Mouse (Mus musculus) ES-E14 (cell line): ENCODE measurements around the gene Igsf23. TPM values are rescaled to one million over a fixed set of nuclear protein-coding genes. Genes with fewer than 3 reads are reported as not detected.

Source experiments
- DNase-seq: peaks from one replicate; pipeline ENCODE4 v3.0.0-alpha.2; 2013; ENCODE audit warnings: low read depth, low spot score
- H3K27ac ChIP-seq: 2 replicates; pipeline ENCODE4 v1.5.1; 2012; ENCODE audit warnings: low read depth, mild to moderate bottlenecking, low read length, moderate library complexity, mixed read lengths; ENCODE audit not compliant: poor library complexity, insufficient read depth, severe bottlenecking
- H3K36me3 ChIP-seq: 2 replicates; pipeline ENCODE4 v1.6.1; 2012; ENCODE audit warnings: mild to moderate bottlenecking, low read length, moderate library complexity, mixed read lengths; ENCODE audit not compliant: control insufficient read depth, poor library complexity, insufficient read depth, severe bottlenecking
- H3K4me1 ChIP-seq, 2 experiments: fragments of 150-350 bp in 1 of 2; sonication (generic) in 1 of 2; 2 replicates each; pipeline ENCODE4 v1.6.1; 2012; ENCODE audit warnings: low read length in 2 of 2, mild to moderate bottlenecking in 1 of 2, mixed read lengths in 1 of 2; ENCODE audit not compliant: control insufficient read depth in 2 of 2, insufficient read depth in 2 of 2, poor library complexity in 1 of 2
- H3K4me3 ChIP-seq, 2 experiments: fragments of 150-350 bp in 1 of 2; sonication (generic) in 1 of 2; 2 replicates each; pipeline ENCODE4 v1.5.1; 2012; ENCODE audit warnings: low read length in 2 of 2, low read depth in 1 of 2, mild to moderate bottlenecking in 1 of 2, mixed read lengths in 1 of 2; ENCODE audit not compliant: insufficient read depth in 1 of 2, poor library complexity in 1 of 2, severe bottlenecking in 1 of 2
- H3K9ac ChIP-seq: 2 replicates; pipeline ENCODE4 v1.6.1; 2012; ENCODE audit warnings: low read depth, mild to moderate bottlenecking, low read length, mixed read lengths; ENCODE audit not compliant: poor library complexity, insufficient read depth, severe bottlenecking
- H3K9me3 ChIP-seq: fragments of 150-350 bp; sonication (generic); 2 replicates; pipeline ENCODE4 v1.6.1; 2012; ENCODE audit warnings: low read depth, mild to moderate bottlenecking, low read length; ENCODE audit not compliant: control insufficient read depth, insufficient read depth
- CHD2 ChIP-seq: IDR thresholded peaks from 2 replicates; pipeline ENCODE4 v1.6.1; 2014; ENCODE audit warnings: mild to moderate bottlenecking, low read depth, low read length, inconsistent platforms
- HCFC1 ChIP-seq: IDR thresholded peaks from 2 replicates; pipeline ENCODE4 v1.6.1; 2012; ENCODE audit warnings: low read length, inconsistent platforms, borderline replicate concordance; ENCODE audit not compliant: insufficient read depth
- MAFK ChIP-seq: IDR thresholded peaks from 2 replicates; pipeline ENCODE4 v1.6.1; 2014; ENCODE audit warnings: mild to moderate bottlenecking, low read depth, low read length, inconsistent platforms; ENCODE audit not compliant: insufficient read depth
- ZC3H11A ChIP-seq: IDR thresholded peaks from 2 replicates; pipeline ENCODE4 v1.6.1; 2012; ENCODE audit warnings: low read depth, mild to moderate bottlenecking, inconsistent platforms, low read length, borderline replicate concordance
- ZNF384 ChIP-seq: IDR thresholded peaks from 2 replicates; pipeline ENCODE4 v1.6.1; 2012; ENCODE audit warnings: low read depth, low read length, inconsistent platforms
- in situ Hi-C, 2 experiments: fragments of 600-800 bp; cut with MboI; formaldehyde crosslinking; loops; one replicate each; pipeline ENCODE4 v1.15.1; 2025; ENCODE audit warnings: low sequenced_read_pairs in 2 of 2, inconsistent platforms in 1 of 2; ENCODE audit not compliant: unreplicated experiment in 2 of 2
- total RNA-seq: library from RNA; depleted of rRNA; stranded (reverse); fragments of 300-350 nt; gene quantifications from 2 replicates; pipeline ENCODE4 v1.2.3, GENCODE M21; 2012

Gene Igsf23
- total RNA-seq, 1 experiment: 4.6 TPM

DNA sequence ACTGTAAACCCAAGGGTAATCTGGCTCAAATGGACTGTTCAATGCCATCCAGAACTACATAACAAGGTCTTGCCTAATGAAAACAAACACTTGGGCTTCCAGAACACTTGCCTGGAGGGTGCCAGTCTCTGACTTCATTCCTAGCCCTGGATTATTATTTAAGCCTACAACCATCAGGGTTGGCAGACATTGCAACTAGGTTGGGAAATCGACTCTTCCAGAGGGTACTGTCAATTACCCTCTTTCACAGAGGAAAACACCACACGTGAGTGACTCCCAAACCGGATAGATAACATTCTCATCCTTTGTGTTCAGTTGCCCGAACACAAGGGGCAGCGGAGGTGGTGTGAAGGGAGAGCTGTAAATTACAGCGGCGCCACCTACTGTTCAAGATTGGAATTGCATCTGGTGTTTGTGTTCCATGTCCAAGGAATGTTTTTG lies 5.8 kb upstream of the Igsf23 start:
- in situ Hi-C loops: no loop called here
- peaks cover 0 to 7% of the 10 kb centered on the region in 2 experiments; a peak in 1 of 4 replicates for H3K4me1 ChIP-seq
- H3K9me3 ChIP-seq: no peaks in the 10 kb centered on the region
- peak; percentile 77 for DNase-seq
- no peak overlapping the region for H3K27ac ChIP-seq
- H3K36me3 ChIP-seq: no peaks in the 10 kb centered on the region
- H3K4me3 ChIP-seq: no peak overlapping the region
- peak; percentile 56; the same call in 1 of the 2 replicates for TF ChIP-seq ZC3H11A
- TF ChIP-seq HCFC1: no peak
- H3K9ac ChIP-seq: no peak overlapping the region

DNA sequence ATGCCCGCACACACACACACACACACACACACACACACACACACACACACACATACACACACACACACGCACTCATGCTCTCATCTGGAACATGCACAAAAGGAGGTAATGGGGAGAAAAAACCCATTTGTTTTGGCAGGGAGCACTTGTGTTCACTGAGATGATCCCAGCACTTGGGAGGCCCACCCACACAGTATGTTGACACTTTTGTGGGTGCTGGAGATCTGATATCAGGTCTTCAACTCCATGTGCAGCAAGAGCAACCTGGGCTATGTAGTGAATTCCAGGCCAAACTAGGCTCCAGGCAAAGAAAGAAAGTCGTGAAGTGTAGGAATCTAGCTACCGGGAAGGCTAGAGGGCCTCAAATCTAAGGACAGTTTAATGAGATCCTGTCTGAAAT lies 5.3 kb upstream of the Igsf23 start:
- in situ Hi-C loops: no loop called here

DNA sequence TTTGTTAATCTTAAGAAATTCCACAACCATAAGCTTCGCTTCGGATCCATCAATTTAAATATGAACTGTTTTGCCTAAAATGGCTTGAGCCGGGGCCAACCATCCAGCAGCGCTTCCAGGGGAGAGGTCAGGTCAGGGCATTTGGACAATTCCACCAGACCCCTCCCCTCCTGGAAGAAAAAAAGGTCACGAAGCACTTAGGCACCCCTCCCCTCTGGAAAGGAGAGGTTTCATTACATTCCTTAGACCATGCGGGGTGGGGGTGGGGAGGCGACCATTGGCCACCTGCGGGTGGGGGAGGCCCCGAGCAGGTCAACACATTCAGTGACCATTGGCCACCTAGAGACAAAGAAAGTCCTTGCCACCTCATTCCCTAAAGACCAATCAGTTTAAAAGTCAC lies 2.5 kb upstream of the Igsf23 start:
- H3K27ac ChIP-seq: no peak overlapping the region
- no peak overlapping the region for H3K9ac ChIP-seq
- no peak for DNase-seq
- no peaks in the 10 kb centered on the region for H3K9me3 ChIP-seq
- TF ChIP-seq HCFC1 (no peak), ZNF384 (peak; percentile 74)
- H3K4me1 ChIP-seq: peaks cover 0 to 13% of the 10 kb centered on the region in 2 experiments; a peak in 2 of 4 replicates
- H3K36me3 ChIP-seq: no peaks in the 10 kb centered on the region
- H3K4me3 ChIP-seq: no peak overlapping the region
- in situ Hi-C loops: no loop called here

More for the DNA sequence above, 5.3 kb upstream of the Igsf23 start:
- no peak for TF ChIP-seq HCFC1
- TF ChIP-seq ZNF384: no peak
- no peak for TF ChIP-seq ZC3H11A
- no peak for TF ChIP-seq MAFK
- TF ChIP-seq CHD2: no peak
- no peaks in the 10 kb centered on the region for H3K9me3 ChIP-seq
- H3K9ac ChIP-seq: no peak overlapping the region
- no peak overlapping the region for H3K4me3 ChIP-seq
- peaks cover 0 to 7% of the 10 kb centered on the region in 2 experiments; a peak in 1 of 4 replicates for H3K4me1 ChIP-seq
- DNase-seq: no peak
- no peaks in the 10 kb centered on the region for H3K36me3 ChIP-seq
- H3K27ac ChIP-seq: no peak overlapping the region

DNA sequence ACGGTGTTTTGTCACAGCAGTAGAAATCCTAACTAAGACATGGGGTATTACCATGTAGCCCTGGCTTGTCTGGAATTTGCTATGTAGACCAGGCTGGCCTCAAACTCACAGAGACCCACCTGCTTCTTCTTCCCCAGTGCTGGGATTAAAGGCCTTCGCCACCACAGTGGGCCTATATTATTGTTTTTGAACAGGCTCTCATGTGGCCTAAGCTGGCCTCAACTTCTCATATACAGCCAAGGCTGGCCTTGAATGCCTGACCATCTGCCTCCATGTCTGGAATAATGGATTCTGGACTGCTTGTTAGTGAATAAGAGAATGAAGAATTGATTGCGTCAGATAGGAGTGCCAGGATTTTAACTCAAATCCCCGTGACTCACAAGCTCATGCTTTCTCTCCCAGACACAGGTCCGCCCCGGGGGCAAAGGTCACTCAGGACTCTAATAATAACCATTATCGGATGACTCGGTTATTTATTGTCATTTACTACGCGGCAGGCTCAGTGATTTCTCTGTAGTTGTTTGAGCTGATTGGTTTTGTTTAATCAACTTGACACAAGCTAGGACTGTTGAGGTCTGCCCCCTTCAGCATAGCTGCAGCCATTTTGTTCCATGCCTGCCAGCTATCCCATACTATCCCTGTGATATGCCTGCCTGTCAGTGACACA lies 1.9 kb upstream of the Igsf23 start:
- Histone ChIP-seq H3K4me3 (no peak overlapping the region), H3K4me1 (peaks cover 0 to 13% of the 10 kb centered on the region in 2 experiments; a peak in 2 of 4 replicates), H3K9me3 (no peaks in the 10 kb centered on the region), H3K36me3 (no peaks in the 10 kb centered on the region), H3K9ac (no peak overlapping the region), H3K27ac (no peak overlapping the region)
- DNase-seq: no peak
- no peak for TF ChIP-seq MAFK
- TF ChIP-seq CHD2: no peak
- TF ChIP-seq ZC3H11A: no peak
- TF ChIP-seq ZNF384: no peak
- no peak for TF ChIP-seq HCFC1
- in situ Hi-C loops: no loop called here

DNA sequence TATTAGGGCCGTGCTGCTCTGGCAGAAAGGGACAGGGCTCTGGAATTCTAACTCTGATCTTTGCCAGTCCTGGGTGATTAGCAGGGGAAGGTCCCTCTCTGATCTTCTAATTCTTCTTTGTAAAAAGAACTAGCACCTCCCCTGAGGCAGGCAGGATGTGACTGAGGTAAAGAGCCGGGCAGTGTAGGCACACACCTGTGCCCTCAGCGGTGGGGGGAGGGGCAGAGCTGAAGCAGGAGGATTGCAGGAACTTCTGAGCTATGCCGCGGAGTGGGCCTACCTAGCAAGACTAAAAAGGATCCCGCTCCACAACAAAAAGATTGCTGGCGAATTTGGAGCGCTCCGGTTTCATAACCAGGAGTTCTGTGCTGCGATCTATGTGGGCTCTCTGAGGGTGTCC lies 560 bp downstream of the Igsf23 start:
- peak overlapping the region; percentile 13; the same call in 1 of the 2 replicates for H3K9ac ChIP-seq
- no peaks in the 10 kb centered on the region for H3K36me3 ChIP-seq
- in situ Hi-C loops: no loop called here
- no peaks in the 10 kb centered on the region for H3K9me3 ChIP-seq
- no peak for DNase-seq
- peak overlapping the region; percentile 16 to 17; a peak in 1 of 4 replicates for H3K4me3 ChIP-seq
- peaks cover 0 to 10% of the 10 kb centered on the region in 2 experiments; a peak in 2 of 4 replicates for H3K4me1 ChIP-seq
- H3K27ac ChIP-seq: no peak overlapping the region
- TF ChIP-seq ZC3H11A: no peak
- no peak for TF ChIP-seq MAFK
- TF ChIP-seq CHD2: no peak
- no peak for TF ChIP-seq HCFC1
- no peak for TF ChIP-seq ZNF384
